Mouse (Mus musculus) splenic B cell, adult 2 months (primary cell): ENCODE results near the gene 1810062G17Rik.

Experiments
- DNase-seq: peaks from one replicate; pipeline ENCODE4 v3.0.0-alpha.2; 2011; ENCODE audit warnings: low read depth, low spot score
- H3K27me3 ChIP-seq: 2 replicates; pipeline ENCODE4 v1.6.1; 2012; ENCODE audit warnings: mild to moderate bottlenecking, low read length, moderate library complexity, mixed read lengths; ENCODE audit not compliant: control insufficient read depth, poor library complexity, insufficient read depth, severe bottlenecking
- H3K36me3 ChIP-seq: 2 replicates; pipeline ENCODE4 v1.6.1; 2012; ENCODE audit warnings: mild to moderate bottlenecking, low read length, moderate library complexity, mixed read lengths; ENCODE audit not compliant: control insufficient read depth, poor library complexity, insufficient read depth, severe bottlenecking

1810062G17Rik gene

GRCm38 (mm10) chr3:36488367-36488766 lies 12.6 kb downstream of the 1810062G17Rik start:
- DNase-seq: no peak

GRCm38 (mm10) chr3:36488899-36489589 lies 13.3 kb downstream of the 1810062G17Rik start:
- H3K36me3 ChIP-seq: no peaks in the 10 kb centered on the region
- H3K27me3 ChIP-seq: no peaks in the 10 kb centered on the region
- DNase-seq: no peak

More at GRCm38 (mm10) chr3:36488367-36488766, 12.6 kb downstream of the 1810062G17Rik start:
- H3K36me3 ChIP-seq: no peaks in the 10 kb centered on the region
- H3K27me3 ChIP-seq: no peaks in the 10 kb centered on the region

GRCm38 (mm10) chr3:36489590-36489910 lies 13.8 kb downstream of the 1810062G17Rik start:
- Histone ChIP-seq H3K36me3 (no peaks in the 10 kb centered on the region), H3K27me3 (no peaks in the 10 kb centered on the region)
- no peak for DNase-seq

- no peaks in the 10 kb centered on the region for H3K36me3 ChIP-seq
- DNase-seq: no peak
- no peaks in the 10 kb centered on the region; the same call in 1 of the 2 replicates for H3K27me3 ChIP-seq
These were observed 15.8 kb downstream of the 1810062G17Rik start for GRCm38 (mm10) chr3:36491535-36491934.

- Histone ChIP-seq H3K27me3 (no peaks in the 10 kb centered on the region; the same call in 1 of the 2 replicates), H3K36me3 (no peaks in the 10 kb centered on the region)
- DNase-seq: no peak
These were observed 17.1 kb downstream of the 1810062G17Rik start for GRCm38 (mm10) chr3:36492716-36493391.

- no peaks in the 10 kb centered on the region for H3K36me3 ChIP-seq
- no peak for DNase-seq
- H3K27me3 ChIP-seq: no peaks in the 10 kb centered on the region; the same call in 1 of the 2 replicates
These were observed 18.0 kb downstream of the 1810062G17Rik start for GRCm38 (mm10) chr3:36493641-36494283.

- Histone ChIP-seq H3K36me3 (no peaks in the 10 kb centered on the region), H3K27me3 (no peaks in the 10 kb centered on the region; the same call in 1 of the 2 replicates)
- DNase-seq: no peak
These were observed 18.9 kb downstream of the 1810062G17Rik start for GRCm38 (mm10) chr3:36494613-36495012.

- Histone ChIP-seq H3K36me3 (no peaks in the 10 kb centered on the region), H3K27me3 (no peaks in the 10 kb centered on the region; the same call in 1 of the 2 replicates)
- peak; percentile 83 for DNase-seq
These were observed 19.7 kb downstream of the 1810062G17Rik start for GRCm38 (mm10) chr3:36495436-36495835.

- no peaks in the 10 kb centered on the region for H3K36me3 ChIP-seq
- no peaks in the 10 kb centered on the region; the same call in 1 of the 2 replicates for H3K27me3 ChIP-seq
- no peak for DNase-seq
These were observed 20.5 kb downstream of the 1810062G17Rik start for GRCm38 (mm10) chr3:36496273-36496672.

GRCm38 (mm10) chr3:36496746-36497145 lies 21.0 kb downstream of the 1810062G17Rik start:
- DNase-seq: peak; percentile 61
- Histone ChIP-seq H3K36me3 (no peaks in the 10 kb centered on the region), H3K27me3 (no peaks in the 10 kb centered on the region; the same call in 1 of the 2 replicates)

- no peak for DNase-seq
- Histone ChIP-seq H3K27me3 (no peaks in the 10 kb centered on the region; the same call in 1 of the 2 replicates), H3K36me3 (no peaks in the 10 kb centered on the region)
These were observed 22.5 kb downstream of the 1810062G17Rik start for GRCm38 (mm10) chr3:36498224-36498623.

- no peaks in the 10 kb centered on the region; the same call in 1 of the 2 replicates for H3K27me3 ChIP-seq
- DNase-seq: no peak
- no peaks in the 10 kb centered on the region for H3K36me3 ChIP-seq
These were observed 23.7 kb downstream of the 1810062G17Rik start for GRCm38 (mm10) chr3:36499418-36499817.

- no peak for DNase-seq
- no peaks in the 10 kb centered on the region; the same call in 1 of the 2 replicates for H3K27me3 ChIP-seq
- no peaks in the 10 kb centered on the region for H3K36me3 ChIP-seq
These were observed 25.2 kb downstream of the 1810062G17Rik start for GRCm38 (mm10) chr3:36500976-36501375.

GRCm38 (mm10) chr3:36501546-36501945 lies 25.8 kb downstream of the 1810062G17Rik start:
- no peak for DNase-seq
- Histone ChIP-seq H3K27me3 (no peaks in the 10 kb centered on the region), H3K36me3 (no peaks in the 10 kb centered on the region)

- H3K27me3 ChIP-seq: no peaks in the 10 kb centered on the region
- no peaks in the 10 kb centered on the region for H3K36me3 ChIP-seq
- no peak for DNase-seq
These were observed 29.6 kb downstream of the 1810062G17Rik start for GRCm38 (mm10) chr3:36505306-36505705.
